20 mouse cellular contexts compared by ENCODE assay signal in the genomic region with DNA sequence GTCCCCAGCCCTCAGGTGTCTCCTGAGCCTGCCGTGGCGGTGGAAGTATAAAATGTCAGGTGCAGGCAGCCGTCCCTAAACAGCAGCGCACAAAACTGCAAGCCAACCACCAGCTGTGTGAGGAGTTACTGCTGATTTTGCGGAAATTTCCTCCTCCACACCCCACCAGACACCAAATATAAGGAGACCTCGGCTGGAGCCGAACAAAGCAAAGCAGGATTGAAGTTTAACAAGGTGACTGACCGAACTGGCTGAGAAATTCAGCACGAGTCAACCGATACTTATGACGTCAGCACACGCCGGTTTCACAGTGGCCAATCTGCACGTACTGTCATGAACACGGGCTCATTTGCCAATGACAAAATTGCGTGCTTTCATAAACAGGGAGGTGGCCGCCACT. TPM values are rescaled to one million over a fixed set of nuclear protein-coding genes. Genes with fewer than 3 reads are reported as not detected.
DNase-seq lines count a peak whose midpoint lies in the region; ATAC-seq and TF ChIP-seq lines count a peak whose summit lies in the region.
"Had no signal": no experiment of that assay in that cellular context is flagged by ENCODE, and none has a peak within 500 bp of the region (broad histone marks: within the 10 kb centered on the region; RNA-seq: fewer than 3 reads in every experiment).

No protein-coding gene starts in this region.

- H3K4me1 ChIP-seq in liver, embryonic 13.5 days (replicated peaks) = peaks cover 53% of the 10 kb centered on the region
- peaks cover 26% of the 10 kb centered on the region for H3K4me1 ChIP-seq in liver, embryonic 11.5 days (replicated peaks; ENCODE audit: control insufficient read depth, insufficient read depth, low read length)
- 0 out of 2 replicates have a peak, but pooled peaks cover 10% of the 10 kb centered on the region for H3K4me1 ChIP-seq in stomach, embryonic 16.5 days (ENCODE audit: control insufficient read depth, insufficient read depth, low read length)
- H3K4me1 ChIP-seq in midbrain, embryonic 14.5 days (ENCODE audit: control insufficient read depth, insufficient read depth, low read length) = 0 out of 2 replicates have a peak, but pooled peaks cover 5% of the 10 kb centered on the region

- H3K36me3 ChIP-seq in liver, embryonic 13.5 days = peaks cover 50% of the 10 kb centered on the region
- peaks cover 12% of the 10 kb centered on the region for H3K36me3 ChIP-seq in liver, embryonic 11.5 days (ENCODE audit: control insufficient read depth, insufficient read depth, low read length)
- H3K36me3 ChIP-seq in stomach, embryonic 16.5 days (ENCODE audit: control insufficient read depth, insufficient read depth, low read length) = no peaks in the 10 kb centered on the region
- H3K36me3 ChIP-seq in midbrain, embryonic 14.5 days (ENCODE audit: control insufficient read depth, insufficient read depth, low read length) = no peaks in the 10 kb centered on the region
- H3K36me3 ChIP-seq: lung, embryonic 15.5 days; midbrain, embryonic 12.5 days; neural tube, embryonic 13.5 days had no signal

- no peak overlapping the region for H3K9ac ChIP-seq in liver, embryonic 13.5 days
- no peak overlapping the region for H3K9ac ChIP-seq in liver, embryonic 11.5 days (ENCODE audit: low read depth, low read length)
- H3K9ac ChIP-seq in stomach, embryonic 16.5 days (ENCODE audit: low read length) = no peak overlapping the region
- no peak overlapping the region for H3K9ac ChIP-seq in midbrain, embryonic 14.5 days (replicated peaks; ENCODE audit: low read length)
- H3K9ac ChIP-seq: embryonic facial prominence, embryonic 12.5 days; forebrain, embryonic 13.5 days; limb, embryonic 12.5 days; lung, embryonic 15.5 days; midbrain, embryonic 12.5 days; neural tube, embryonic 13.5 days had no signal

- no peak overlapping the region for H3K4me2 ChIP-seq in liver, embryonic 13.5 days
- no peak overlapping the region for H3K4me2 ChIP-seq in liver, embryonic 11.5 days
- H3K4me2 ChIP-seq in stomach, embryonic 16.5 days (ENCODE audit: low read depth, low read length) = no peak overlapping the region
- H3K4me2 ChIP-seq in midbrain, embryonic 14.5 days (ENCODE audit: low read length) = no peak overlapping the region
- H3K4me2 ChIP-seq: embryonic facial prominence, embryonic 12.5 days; forebrain, embryonic 13.5 days; limb, embryonic 12.5 days; lung, embryonic 15.5 days; midbrain, embryonic 12.5 days; neural tube, embryonic 13.5 days had no signal

- H3K27ac ChIP-seq in liver, embryonic 13.5 days = peak overlapping the region; percentile 44
- H3K27ac ChIP-seq in liver, embryonic 11.5 days (ENCODE audit: low read depth, low read length) = no peak overlapping the region
- peak overlapping the region; percentile 29; the same call in 1 of the 2 replicates for H3K27ac ChIP-seq in stomach, embryonic 16.5 days (ENCODE audit: low read length)
- no peak overlapping the region for H3K27ac ChIP-seq in gastrocnemius, adult 2 months
- no peak overlapping the region for H3K27ac ChIP-seq in midbrain, embryonic 14.5 days (replicated peaks; ENCODE audit: low read depth, low read length)
- H3K27ac ChIP-seq: embryonic facial prominence, embryonic 12.5 days; forebrain, embryonic 13.5 days; hindbrain, embryonic 10.5 days; hindbrain, postnatal 0 days; limb, embryonic 12.5 days; lung, embryonic 15.5 days; midbrain, embryonic 12.5 days; neural tube, embryonic 13.5 days had no signal

- ATAC-seq in liver, embryonic 13.5 days (ENCODE audit: low read depth) = no peak
- ATAC-seq in liver, embryonic 11.5 days (replicated peaks; ENCODE audit: low FRiP score) = no peak
- no peak for ATAC-seq in stomach, embryonic 16.5 days (ENCODE audit: insufficient read depth, low FRiP score)
- no peak for ATAC-seq in midbrain, embryonic 14.5 days (ENCODE audit: low FRiP score, low TSS enrichment)
- ATAC-seq in activated CD4-positive, CD25-positive, alpha-beta regulatory T cell, adult 4 months = no peak
- ATAC-seq: forebrain, embryonic 13.5 days; hindbrain, postnatal 0 days had no signal

- H3K9me3 ChIP-seq in liver, embryonic 13.5 days (replicated peaks) = no peaks in the 10 kb centered on the region
- no peaks in the 10 kb centered on the region for H3K9me3 ChIP-seq in liver, embryonic 11.5 days (ENCODE audit: control insufficient read depth, low read length)
- no peaks in the 10 kb centered on the region for H3K9me3 ChIP-seq in stomach, embryonic 16.5 days (replicated peaks; ENCODE audit: control insufficient read depth, low read length)
- no peaks in the 10 kb centered on the region for H3K9me3 ChIP-seq in midbrain, embryonic 14.5 days (ENCODE audit: control insufficient read depth, low read length)
- H3K9me3 ChIP-seq: embryonic facial prominence, embryonic 12.5 days; forebrain, embryonic 13.5 days; hindbrain, embryonic 10.5 days; limb, embryonic 12.5 days; lung, embryonic 15.5 days; midbrain, embryonic 12.5 days; neural tube, embryonic 13.5 days had no signal

- WGBS in liver, embryonic 13.5 days (ENCODE audit: insufficient replicate concordance) = 89% methylated on average over 17 of the region's 17 CpGs
- 91% methylated on average over 17 of the region's 17 CpGs for WGBS in liver, embryonic 11.5 days
- WGBS in stomach, embryonic 16.5 days = 83% methylated on average over 17 of the region's 17 CpGs
- WGBS in midbrain, embryonic 14.5 days = 97% methylated on average over 17 of the region's 17 CpGs

- intact Hi-C loops in gastrocnemius, adult 2 months (cut with DNase I) = no loop called here

- no peaks in the 10 kb centered on the region for H3K27me3 ChIP-seq in liver, embryonic 13.5 days
- no peaks in the 10 kb centered on the region for H3K27me3 ChIP-seq in liver, embryonic 11.5 days (replicated peaks; ENCODE audit: control insufficient read depth, insufficient read depth, low read length)
- no peaks in the 10 kb centered on the region for H3K27me3 ChIP-seq in stomach, embryonic 16.5 days (ENCODE audit: control insufficient read depth, insufficient read depth, low read length)
- no peaks in the 10 kb centered on the region for H3K27me3 ChIP-seq in midbrain, embryonic 14.5 days (ENCODE audit: control insufficient read depth, insufficient read depth, low read length)
- H3K27me3 ChIP-seq: embryonic facial prominence, embryonic 12.5 days; forebrain, embryonic 13.5 days; limb, embryonic 12.5 days; lung, embryonic 15.5 days had no signal

- TF ChIP-seq CTCF in gastrocnemius, adult 2 months (IDR thresholded peaks at IDR 0.05) = no peak

- no peak overlapping the region for H3K4me3 ChIP-seq in liver, embryonic 13.5 days (replicated peaks)
- no peak overlapping the region for H3K4me3 ChIP-seq in liver, embryonic 11.5 days (ENCODE audit: low read depth, low read length)
- no peak overlapping the region for H3K4me3 ChIP-seq in stomach, embryonic 16.5 days (replicated peaks; ENCODE audit: low read length)
- no peak overlapping the region for H3K4me3 ChIP-seq in gastrocnemius, adult 2 months
- no peak overlapping the region for H3K4me3 ChIP-seq in midbrain, embryonic 14.5 days (replicated peaks; ENCODE audit: low read depth, low read length)
- H3K4me3 ChIP-seq: embryonic facial prominence, embryonic 12.5 days; forebrain, embryonic 13.5 days; hindbrain, embryonic 10.5 days; limb, embryonic 12.5 days; lung, embryonic 15.5 days; midbrain, embryonic 12.5 days; neural tube, embryonic 13.5 days had no signal

- no peak for DNase-seq in liver, embryonic 13.5 days
- DNase-seq in liver, embryonic 11.5 days (ENCODE audit: low spot score) = no peak
- peak; percentile 19 to 56 for DNase-seq in kidney, adult 8-10 months
- DNase-seq in kidney, postnatal 14 days = peak; percentile 48
- DNase-seq in gastrocnemius, adult 2 months = no peak
- no peak for DNase-seq in midbrain, embryonic 14.5 days
- DNase-seq: adrenal gland, adult 8-10 months; cerebellum, adult 9-11 months; gastrocnemius, postnatal 25 days; thymus, adult 2 months had no signal

RNA-seq across cellular contexts. Expression of a gene that starts 3.5 kb away (rescaled TPM):
- 63.2 and 72.5 TPM in 2 replicates for polyA plus RNA-seq in liver, embryonic 13.5 days (2015; fragmentation: Nextera tagmentation; extraction: Ambion mirVana)
- 103 and 108 TPM in 2 replicates for polyA plus RNA-seq in liver, embryonic 11.5 days (2014; fragmentation: Nextera tagmentation; extraction: Ambion mirVana)
- 82.4 and 88.2 TPM in 2 replicates for polyA plus RNA-seq in stomach, embryonic 16.5 days (2015; fragmentation: Nextera tagmentation; extraction: Ambion mirVana)
- 10 to 100 TPM; 13.7 to 21.4 TPM for total RNA-seq in gastrocnemius, adult 2 months (2021)
- 19.8 and 22.2 TPM in 2 replicates for polyA plus RNA-seq in midbrain, embryonic 14.5 days (2014; fragmentation: Nextera tagmentation; extraction: Ambion mirVana)
- polyA plus RNA-seq in activated CD4-positive, CD25-positive, alpha-beta regulatory T cell, adult 4 months (2017; shearing (Covaris generic)) = 1 to 10 TPM; 1.7 to 4.7 TPM

RNA-seq across cellular contexts. Expression of a gene that starts 34.4 kb away (rescaled TPM):
- polyA plus RNA-seq in liver, embryonic 13.5 days (2015; fragmentation: Nextera tagmentation; extraction: Ambion mirVana) = 4.8 and 5.6 TPM in 2 replicates
- 10.1 and 11.6 TPM in 2 replicates for polyA plus RNA-seq in liver, embryonic 11.5 days (2014; fragmentation: Nextera tagmentation; extraction: Ambion mirVana)
- 26.2 and 26.4 TPM in 2 replicates for polyA plus RNA-seq in stomach, embryonic 16.5 days (2015; fragmentation: Nextera tagmentation; extraction: Ambion mirVana)
- 1 to 10 TPM; 4.1 to 5.9 TPM for total RNA-seq in gastrocnemius, adult 2 months (2021)
- polyA plus RNA-seq in midbrain, embryonic 14.5 days (2014; fragmentation: Nextera tagmentation; extraction: Ambion mirVana) = 24.6 and 29.9 TPM in 2 replicates
- polyA plus RNA-seq in activated CD4-positive, CD25-positive, alpha-beta regulatory T cell, adult 4 months (2017; shearing (Covaris generic)) = 1 to 10 TPM; 7.0 to 7.3 TPM

Comparison
In these comparisons a context has a peak if more than half of its experiments do, and no peak if none do; other contexts are left out.
1. H3K27ac ChIP-seq: peak in liver, embryonic 13.5 days (single experiment) and stomach, embryonic 16.5 days (single experiment); none in liver, embryonic 11.5 days (single experiment), gastrocnemius, adult 2 months (single experiment) and midbrain, embryonic 14.5 days (single experiment).
2. DNase-seq: peak in kidney, adult 8-10 months (2 of 2) and kidney, postnatal 14 days (single experiment); none in liver, embryonic 13.5 days (single experiment), liver, embryonic 11.5 days (single experiment), gastrocnemius, adult 2 months (single experiment) and midbrain, embryonic 14.5 days (single experiment).